Mouse (Mus musculus): ENCODE measurements around the gene Rgl3.

DNA sequence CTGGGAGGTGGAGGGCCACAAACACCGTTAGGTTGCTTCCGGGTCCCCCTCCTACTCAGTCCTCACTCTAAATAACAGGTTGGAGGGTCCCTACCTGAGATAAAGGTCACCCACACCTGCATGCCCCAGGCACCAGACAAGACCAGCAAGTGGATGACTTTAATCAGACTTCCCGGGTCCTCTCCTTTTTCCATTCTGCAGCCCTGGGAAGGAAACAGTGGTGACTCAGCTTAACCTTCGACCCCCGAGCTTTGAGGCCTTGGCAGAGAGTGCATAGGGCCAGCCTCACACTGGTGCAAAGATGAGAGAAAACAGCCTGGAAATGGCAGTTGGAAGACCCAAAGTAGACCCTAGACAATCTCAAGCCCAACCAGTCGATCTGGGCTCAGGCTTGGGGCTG is 63.1 kb downstream of the Rgl3 start:
- no peak for TF ChIP-seq CTCF (IDR thresholded peaks at IDR 0.05; ENCODE audit: borderline replicate concordance, insufficient read depth, low read length)
- TF ChIP-seq POLR2A (IDR thresholded peaks at IDR 0.05; ENCODE audit: low read depth, low read length), result no peak
